Mouse (Mus musculus): Measurements from ENCODE around the gene Ncor2. TPM values are rescaled to one million over a fixed set of nuclear protein-coding genes. Genes with fewer than 3 reads are reported as not detected.

Ncor2 gene
- polyA plus RNA-seq, 1 experiment: 22.8 TPM

DNA sequence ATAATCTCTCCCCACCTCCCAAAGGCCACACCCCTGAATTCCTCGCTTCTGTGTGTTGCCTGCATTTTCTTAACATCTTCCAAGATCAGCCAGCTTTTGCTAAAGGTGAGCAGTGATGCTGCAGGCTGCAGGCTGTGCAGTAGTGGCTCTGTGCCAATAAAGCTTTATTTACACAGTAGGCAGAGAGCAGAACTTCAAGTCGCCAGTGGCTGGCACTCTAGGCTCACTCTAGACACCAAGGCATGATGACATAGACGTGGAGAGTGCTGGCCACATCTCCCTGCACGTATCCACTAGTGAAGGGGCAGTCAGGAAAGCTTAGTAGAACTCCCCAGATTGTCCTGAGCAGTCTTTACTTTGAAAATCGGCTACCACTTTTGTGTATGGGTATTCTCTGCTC lies 100.8 kb downstream of the Ncor2 start:
- no peak for DNase-seq (ENCODE audit: low read depth, low spot score)
- WGBS: 58% methylated on average over 5 of the region's 5 CpGs

DNA sequence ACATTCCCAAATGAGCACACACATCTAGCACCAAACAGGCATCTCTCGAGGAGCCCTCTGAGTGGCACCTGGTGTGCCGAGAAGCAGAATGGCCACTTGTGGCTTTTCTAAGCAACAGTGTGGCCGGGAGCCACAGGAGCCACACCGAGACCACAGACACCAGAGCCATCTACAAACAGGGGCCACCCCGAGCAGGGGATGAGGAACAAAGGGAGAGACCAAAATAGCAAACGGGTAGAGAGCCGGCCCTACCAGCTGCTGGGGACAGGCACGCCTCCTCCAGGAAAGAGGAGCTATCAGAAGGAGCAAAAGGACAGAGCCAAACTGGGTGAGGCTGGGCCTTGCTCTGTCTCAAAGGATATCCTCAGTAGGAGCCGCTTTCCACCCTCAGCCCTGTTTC lies 102.8 kb downstream of the Ncor2 start:
- no peak for DNase-seq (ENCODE audit: low read depth, low spot score)
- WGBS: 61% methylated on average over 9 of the region's 9 CpGs

DNA sequence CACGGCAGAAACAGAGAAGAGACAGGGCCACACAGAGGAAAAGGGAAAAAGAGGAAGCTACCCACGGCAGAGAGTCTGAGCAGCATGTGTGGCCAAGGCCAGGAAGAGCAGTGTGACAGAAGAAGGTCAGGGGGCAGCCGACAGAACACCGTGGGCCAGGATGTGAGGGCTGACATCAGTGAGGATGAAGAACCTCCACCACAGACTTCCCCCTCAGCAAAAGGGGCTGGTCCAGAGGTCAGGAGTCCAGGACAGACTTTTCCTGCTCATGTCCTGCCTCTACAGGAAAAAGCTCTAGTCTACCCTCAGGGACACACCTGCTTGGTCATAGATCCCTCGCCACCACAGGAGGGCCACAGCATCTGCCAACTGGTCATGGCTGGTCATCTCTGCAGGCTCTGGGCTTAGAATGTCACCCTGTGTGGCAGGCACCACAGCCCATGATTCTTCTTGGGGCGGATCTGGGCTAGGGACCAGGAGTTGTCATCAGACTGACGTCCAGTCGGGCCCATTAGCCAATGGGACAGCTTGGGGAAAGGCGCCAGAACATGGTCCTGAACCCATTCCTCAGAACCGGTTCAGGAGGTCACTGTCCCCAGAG lies 104.3 kb downstream of the Ncor2 start:
- DNase-seq (ENCODE audit: low read depth, low spot score): no peak
- WGBS: 65% methylated on average over 10 of the region's 10 CpGs

DNA sequence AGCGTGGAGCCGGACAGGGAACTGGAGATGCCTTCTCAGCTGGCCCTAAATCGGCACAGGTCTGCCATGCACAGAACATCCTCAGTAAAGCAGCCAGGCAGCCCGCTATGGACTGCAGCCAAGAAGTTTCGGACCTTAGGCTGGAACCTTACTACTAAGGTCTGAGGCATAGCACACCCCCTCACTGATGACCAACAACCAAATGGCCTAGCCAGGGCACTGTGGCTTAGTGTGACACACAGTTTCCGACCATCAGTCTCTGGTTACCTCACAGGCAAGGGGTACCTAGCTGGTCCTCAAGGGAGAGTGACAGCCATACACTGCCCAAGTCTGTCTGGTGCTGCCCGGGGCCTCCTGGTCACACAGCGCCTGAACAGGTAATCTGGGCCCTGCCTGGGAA lies 105.1 kb downstream of the Ncor2 start:
- no peak for DNase-seq (ENCODE audit: low read depth, low spot score)
- 89% methylated on average over 8 of the region's 8 CpGs for WGBS

DNA sequence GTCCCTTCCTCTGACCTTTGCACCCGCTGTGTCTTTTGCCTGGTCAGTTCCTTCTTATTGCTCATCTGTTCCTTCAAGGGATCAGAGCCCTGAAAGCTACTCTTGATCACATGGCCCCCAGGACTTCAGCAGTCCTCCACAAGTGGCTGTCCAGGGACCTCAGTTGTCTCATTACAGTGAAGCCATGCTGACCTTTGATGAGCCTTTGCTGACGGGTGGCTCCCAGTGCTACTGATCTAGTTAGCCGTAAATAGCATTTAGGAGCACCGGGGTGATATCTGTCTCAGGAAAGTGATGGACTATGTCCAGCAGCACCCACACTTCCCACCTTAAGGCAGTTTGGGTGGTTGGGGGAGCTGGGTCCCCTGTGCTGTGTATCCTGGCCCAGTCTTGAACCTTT lies 105.7 kb downstream of the Ncor2 start:
- WGBS: 87% methylated on average over 4 of the region's 4 CpGs
- DNase-seq (ENCODE audit: low read depth, low spot score): no peak

DNA sequence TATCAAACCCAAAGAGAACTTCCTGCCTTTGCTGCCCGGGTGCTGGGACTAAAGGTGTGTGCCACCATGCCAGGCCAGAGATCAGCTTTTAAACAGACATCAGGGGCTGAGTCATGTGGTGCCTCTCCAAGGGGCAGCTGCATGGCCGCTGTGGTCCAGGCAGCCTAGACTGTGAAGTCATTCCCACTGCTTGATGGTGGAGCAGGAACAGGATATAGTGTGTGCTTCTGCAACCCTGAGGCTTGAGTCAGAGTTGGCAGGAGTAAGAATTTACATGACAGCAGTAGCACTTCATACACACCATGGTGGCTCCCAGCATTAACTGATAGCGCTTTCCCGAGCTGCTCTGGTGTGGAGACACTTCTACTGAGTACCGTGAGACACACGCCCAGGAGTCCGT lies 106.6 kb downstream of the Ncor2 start:
- DNase-seq (ENCODE audit: low read depth, low spot score): no peak
- WGBS: 55% methylated on average over 7 of the region's 7 CpGs

DNA sequence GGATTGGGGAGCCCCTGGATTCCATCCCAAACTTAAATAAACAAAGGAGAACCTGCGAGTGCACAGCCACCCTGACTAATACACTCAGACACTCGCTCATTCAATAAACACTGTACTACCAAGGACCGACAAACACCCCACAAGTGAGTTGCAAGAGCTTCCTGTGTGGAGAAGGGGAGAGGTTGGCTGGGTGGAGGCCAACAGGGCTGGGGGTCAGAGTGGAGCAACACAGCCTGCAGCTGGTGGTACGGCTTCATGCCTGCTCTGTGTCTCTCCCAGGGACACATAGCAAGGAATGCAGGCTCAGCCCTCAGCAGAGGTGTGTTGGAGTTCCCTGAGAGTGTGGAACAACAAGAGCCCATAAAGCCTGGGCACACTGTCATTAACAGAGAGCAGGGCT lies 107.1 kb downstream of the Ncor2 start:
- WGBS: 37% methylated on average over 4 of the region's 4 CpGs
- no peak for DNase-seq (ENCODE audit: low read depth, low spot score)

DNA sequence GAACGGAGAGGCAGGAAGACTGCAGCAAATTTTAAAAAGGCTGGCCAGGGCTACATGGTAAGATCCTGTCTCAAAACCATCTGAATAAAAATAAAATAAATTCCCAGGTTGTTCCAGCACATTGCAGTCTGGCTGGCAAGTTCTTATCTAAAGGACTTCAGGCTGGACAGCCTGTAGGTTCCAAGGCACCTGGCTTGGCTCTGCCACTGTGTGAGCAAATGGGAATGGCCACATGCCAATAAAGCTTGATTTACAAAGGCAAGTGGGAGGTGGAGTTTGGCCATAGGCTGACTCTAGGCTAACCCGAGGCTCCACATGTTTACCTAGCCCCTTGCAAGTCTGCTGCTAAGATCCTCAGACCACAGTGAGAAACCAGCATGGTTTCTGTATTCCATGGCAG lies 108.6 kb downstream of the Ncor2 start:
- no peak for DNase-seq (ENCODE audit: low read depth, low spot score)
- 37% methylated on average over 2 of the region's 2 CpGs for WGBS

DNA sequence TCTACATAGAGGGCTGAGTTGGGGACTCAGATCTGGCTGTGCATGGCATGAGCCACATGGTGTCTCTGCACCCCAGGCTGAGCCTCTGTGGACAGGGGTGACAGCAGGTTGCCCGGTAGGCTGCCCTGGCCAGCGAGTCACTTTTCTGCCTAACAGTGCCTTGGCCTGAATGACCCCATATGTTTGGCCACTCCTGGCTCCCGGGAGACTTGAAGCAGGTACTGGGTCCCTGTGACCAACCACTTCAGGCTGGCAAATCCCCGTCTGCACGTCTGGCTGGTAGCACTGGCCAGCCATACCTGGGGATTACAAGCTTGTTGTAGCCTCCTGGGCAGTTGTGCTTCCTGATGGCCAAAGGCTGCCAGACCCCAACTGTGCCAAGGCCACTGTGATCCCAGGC lies 109.1 kb downstream of the Ncor2 start:
- 73% methylated on average over 5 of the region's 5 CpGs for WGBS
- no peak for DNase-seq (ENCODE audit: low read depth, low spot score)

DNA sequence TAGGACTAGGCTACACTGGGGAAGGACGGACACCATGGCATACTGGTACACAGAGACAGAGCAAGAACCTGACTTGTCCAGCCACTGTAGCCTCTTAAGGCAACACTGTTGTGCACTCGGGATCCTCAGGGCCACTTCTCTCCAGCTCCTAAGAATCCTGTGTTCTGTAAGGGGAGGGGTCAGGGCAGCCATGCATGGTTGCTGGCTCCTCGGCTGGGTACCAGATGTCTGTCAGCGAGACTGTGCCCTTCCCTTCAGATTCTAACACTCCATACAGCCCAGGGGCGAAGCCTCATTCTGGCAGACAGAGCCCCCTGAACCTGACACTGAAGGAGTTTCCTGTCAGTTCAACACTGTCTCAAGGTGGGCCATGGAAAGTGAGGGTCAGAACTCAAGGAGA lies 109.6 kb downstream of the Ncor2 start:
- 84% methylated on average over 5 of the region's 5 CpGs for WGBS
- DNase-seq (ENCODE audit: low read depth, low spot score): no peak

DNA sequence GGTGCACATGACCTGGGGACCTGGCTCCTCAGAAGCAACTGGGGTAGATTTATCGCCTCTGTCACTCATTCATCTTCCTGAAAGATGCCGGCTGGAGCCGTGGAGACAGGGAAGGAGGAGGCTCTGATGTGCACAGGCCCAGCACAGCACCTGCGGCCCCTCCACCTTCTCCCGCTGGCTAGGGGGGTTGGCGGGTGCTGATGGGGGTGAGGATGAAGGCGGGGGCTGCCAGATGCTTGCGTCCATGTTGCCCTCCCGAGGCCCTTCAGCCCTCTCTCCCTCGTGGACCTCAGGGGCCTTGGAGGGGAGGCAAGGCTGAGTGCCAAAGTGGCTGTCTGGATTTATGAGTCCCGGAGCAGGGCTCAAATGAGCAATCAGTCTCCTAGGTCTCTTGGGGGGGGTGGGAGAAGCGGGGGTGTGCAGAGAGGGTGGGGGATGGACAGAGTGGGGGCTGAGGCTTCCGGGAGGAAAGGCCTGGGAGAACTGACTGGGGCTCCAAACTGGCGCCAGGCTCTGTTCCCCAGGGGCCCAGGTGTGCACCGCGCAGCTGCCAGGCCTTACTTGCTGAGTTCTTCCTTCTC lies 110.6 kb downstream of the Ncor2 start:
- 71% methylated on average over 16 of the region's 16 CpGs for WGBS

DNA sequence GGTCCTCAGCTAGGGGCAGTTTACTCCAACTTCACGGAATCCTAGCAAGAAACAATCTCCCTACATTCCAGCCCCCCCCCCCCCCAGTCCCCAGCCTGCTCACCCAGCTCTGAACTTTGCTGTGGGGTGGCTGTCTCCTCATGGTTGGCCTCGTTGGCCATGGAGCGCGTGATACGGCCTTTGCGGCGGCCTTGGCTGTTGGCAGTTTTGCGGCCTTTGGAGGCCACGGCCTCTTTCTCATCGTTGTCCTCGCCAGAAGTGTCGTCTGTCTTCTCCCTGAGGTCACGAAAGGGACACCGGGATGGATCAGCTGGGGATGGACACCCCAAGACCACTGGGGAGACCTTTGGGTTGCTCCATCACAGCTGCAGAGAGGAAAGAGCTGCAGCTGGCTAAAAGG lies 111.3 kb downstream of the Ncor2 start:
- WGBS: 81% methylated on average over 14 of the region's 14 CpGs

More for the DNA sequence above, 110.6 kb downstream of the Ncor2 start:
- DNase-seq (ENCODE audit: low read depth, low spot score): no peak

DNA sequence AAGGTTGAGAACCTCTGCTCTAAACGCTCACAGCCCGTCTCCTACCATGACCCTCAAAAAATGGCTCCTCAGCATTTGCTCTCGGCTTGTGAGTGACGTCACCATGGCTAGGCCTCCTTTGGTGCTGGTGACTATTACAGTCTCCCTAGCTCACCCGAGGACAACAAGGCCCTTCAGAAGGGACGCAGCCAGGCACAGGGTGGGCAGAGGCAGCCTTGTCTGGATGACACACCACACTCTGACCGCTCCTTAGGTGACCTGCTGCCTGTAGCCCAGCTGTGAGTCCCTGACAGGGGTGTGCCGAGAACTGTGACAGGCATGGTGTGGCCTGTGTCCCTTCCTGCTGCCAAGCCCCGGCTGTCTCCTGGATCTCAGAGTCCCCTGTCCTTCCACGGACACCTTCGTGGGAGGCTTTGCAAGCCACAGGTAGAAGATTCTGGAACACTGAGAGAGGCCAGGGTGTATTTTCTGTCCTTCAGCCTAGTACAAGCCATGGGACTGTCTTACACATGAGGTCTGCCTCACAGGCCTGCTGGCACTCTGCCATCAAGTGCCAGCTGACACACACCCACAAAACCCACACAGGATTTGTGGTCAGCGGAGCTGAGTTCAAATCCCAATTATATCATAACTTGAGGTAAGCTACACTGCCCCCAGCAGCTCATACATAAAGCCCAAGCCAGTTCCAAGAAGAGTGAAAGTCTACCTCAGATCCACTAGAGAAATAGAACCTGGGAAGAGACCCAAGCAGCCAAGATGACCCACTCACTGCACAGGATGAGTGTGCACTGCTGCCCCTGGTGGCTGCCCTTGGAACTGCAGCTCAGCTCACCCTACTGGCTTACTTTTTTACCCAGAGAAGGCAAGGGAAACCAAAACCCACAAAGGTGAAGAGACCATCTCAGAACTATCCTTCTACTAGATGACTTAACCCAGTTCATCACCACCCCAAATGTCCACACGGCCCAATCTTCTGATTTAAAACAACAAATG lies 112.2 kb downstream of the Ncor2 start:
- DNase-seq (ENCODE audit: low read depth, low spot score): no peak

More for the DNA sequence above, 111.3 kb downstream of the Ncor2 start:
- no peak for DNase-seq (ENCODE audit: low read depth, low spot score)

DNA sequence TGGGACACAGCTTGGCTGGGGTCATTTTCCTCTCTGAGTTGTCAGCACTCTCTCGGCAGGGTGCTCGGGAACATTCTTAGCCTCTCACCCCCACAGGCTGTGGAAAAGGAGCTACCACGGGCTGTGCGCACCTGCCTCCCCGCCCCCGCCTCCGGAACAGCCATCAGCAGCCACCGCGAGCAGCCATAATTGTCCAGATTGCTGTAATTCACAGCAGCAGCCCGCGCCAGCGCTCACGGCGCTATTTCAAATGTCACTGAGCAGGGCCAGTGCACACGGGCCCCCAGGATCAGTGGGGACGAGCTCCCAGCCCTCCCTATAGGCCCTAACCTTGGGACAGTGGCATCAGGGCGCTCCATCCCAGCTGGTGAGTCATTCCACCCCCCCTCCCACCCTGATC lies 116.0 kb downstream of the Ncor2 start:
- WGBS: 63% methylated on average over 17 of the region's 17 CpGs
- DNase-seq (ENCODE audit: low read depth, low spot score): no peak

More for the DNA sequence above, 112.2 kb downstream of the Ncor2 start:
- 89% methylated on average over 13 of the region's 13 CpGs for WGBS

DNA sequence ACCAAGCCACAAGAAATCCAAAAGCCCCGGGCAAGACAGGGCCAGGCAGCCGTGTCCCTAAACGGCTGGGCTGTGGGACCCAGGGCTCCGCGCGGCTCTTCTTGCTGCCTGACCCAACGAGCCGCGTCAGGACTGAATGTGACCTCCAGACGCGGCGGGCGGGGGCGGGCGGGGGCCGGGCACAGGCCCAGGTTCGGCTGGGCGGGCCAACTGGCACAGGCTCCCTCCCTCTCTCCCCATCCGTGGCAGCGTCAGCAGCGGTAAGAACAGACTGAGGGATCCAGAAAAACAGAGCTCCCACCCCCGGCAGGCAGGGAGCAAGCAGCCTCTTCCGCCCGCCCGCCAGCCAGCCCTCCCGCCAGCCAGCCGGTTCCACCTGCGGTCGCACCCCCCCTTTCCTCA lies 120.8 kb downstream of the Ncor2 start:
- 31% methylated on average over 24 of the region's 29 CpGs for WGBS
- DNase-seq (ENCODE audit: low read depth, low spot score): no peak

DNA sequence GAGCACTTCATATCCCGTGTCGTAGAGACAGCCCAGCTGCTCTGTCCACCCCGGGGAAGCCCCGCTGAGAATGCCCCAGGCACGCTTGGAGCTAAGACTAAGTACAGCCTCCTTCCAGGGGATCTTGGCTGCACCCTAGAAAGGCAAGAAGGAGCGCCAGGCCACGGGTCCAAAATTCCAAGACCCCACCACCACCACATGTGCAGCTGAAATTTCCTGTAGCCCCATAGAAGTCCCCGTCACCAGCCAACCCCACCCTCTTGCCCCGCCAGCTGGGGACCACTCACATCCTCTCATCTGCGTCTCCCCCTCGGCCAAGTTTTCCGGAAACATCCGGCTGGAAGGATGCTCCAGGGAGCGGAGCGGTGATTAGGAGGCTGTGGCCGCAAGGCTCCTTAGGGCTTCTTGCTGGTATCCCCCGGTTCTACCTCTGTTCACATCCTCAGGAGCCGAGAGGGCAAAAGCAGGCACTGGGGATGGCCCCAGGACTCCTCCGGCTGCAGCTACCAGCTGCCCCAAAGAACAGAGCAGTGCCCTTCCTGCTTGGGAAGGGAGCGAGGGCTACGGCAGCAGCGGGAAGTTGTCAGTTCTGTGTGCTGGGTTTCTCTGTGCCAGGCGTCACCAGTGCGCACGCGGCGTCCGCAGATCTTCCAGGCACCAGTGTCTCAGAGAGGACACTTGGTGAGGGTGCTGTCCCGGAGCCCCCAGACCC lies 121.3 kb downstream of the Ncor2 start:
- WGBS: 54% methylated on average over 29 of the region's 29 CpGs
- no peak for DNase-seq (ENCODE audit: low read depth, low spot score)

DNA sequence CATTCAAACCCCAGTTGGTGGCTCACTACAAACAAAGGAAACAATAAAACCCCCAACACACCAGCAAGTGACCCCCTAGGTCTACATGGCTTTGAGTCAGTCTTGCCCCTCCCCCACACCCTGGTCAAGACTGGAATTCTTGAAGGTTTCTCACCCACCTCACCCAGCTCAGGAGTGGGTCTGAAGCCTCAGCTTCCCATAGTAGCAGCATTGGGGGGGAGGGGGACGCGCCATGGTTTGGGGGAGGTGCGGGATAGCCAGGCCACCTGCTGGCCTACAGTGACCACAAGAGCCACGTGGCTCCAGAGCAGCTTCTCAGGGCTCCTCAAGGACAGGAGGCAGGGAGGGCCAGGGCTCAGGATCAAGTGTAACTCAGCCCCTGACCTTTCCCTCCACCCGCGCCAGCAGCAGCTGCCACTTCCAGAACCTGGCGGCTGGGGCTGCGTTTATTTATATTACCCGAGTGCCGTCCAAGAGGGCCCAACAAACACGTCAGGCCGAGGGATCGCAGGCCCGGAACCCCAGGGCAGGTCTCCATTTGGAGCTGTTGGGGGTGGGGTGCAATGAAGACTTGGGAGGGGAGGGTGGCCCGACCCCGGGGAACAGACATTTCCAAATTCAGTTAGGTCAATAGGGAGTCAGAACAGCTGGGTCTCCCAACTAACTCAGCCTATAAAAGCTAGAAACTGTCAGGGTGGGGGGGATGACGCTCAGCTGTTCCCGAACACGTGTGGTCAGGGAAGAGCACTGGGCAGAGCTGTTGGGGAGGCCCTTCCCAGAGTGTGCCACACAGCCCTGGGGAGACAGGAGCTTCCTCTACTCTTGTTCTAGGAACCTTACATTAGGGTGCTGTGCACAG lies 122.1 kb downstream of the Ncor2 start:
- WGBS: 52% methylated on average over 19 of the region's 19 CpGs

DNA sequence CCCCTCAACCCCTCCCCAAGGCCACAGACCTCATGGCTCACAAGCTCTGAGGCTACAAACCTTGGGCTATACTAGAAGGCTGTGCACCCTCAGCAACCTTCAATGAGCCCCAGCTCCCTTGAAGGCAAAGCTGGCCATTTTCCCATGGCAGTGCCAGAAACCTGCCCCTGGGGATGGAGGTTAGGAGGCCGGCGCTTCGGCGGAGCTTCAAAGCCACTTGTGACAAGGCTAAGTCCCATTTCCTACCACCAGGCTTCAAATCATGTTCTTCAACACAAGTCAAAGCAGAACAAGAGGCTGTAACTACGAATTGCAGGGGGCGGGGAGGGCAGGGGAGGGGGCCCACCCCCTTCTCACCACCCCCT lies 122.7 kb downstream of the Ncor2 start:
- WGBS: 74% methylated on average over 6 of the region's 6 CpGs

More for the DNA sequence above, 122.1 kb downstream of the Ncor2 start:
- DNase-seq (ENCODE audit: low read depth, low spot score): no peak

DNA sequence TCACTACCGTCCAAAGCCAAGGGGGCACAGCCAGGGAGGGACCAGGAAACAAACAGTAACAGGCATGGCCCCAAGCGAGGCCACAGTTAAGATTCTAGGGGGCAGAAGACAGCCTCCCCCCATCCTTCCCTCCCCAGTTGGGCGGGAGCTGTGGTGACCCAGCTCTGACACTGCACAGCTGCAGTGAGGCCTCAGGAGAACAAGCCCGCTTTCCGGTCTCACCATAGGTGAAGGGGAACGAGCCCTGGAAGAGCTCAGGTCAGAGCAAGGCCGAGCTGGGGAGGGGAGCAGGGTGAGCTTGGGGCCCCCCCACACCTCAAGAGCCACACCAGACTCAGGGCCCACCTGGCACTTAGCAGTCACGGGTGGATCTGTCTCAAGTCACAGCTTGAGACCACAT lies 123.1 kb downstream of the Ncor2 start:
- DNase-seq (ENCODE audit: low read depth, low spot score): no peak
- 79% methylated on average over 8 of the region's 8 CpGs for WGBS

More for the DNA sequence above, 122.7 kb downstream of the Ncor2 start:
- no peak for DNase-seq (ENCODE audit: low read depth, low spot score)

Data from large intestine, adult 2 months (tissue).